Mouse (Mus musculus): ENCODE results near the gene Rpl34. TPM values are rescaled to one million over a fixed set of nuclear protein-coding genes. Genes with fewer than 3 reads are reported as not detected.
A peak's percentile ranks its signal among the peaks of the same experiment; 100 is the strongest.

Rpl34 gene
- polyA plus RNA-seq, 1 experiment from 2014 or later: 1,059 TPM

DNA sequence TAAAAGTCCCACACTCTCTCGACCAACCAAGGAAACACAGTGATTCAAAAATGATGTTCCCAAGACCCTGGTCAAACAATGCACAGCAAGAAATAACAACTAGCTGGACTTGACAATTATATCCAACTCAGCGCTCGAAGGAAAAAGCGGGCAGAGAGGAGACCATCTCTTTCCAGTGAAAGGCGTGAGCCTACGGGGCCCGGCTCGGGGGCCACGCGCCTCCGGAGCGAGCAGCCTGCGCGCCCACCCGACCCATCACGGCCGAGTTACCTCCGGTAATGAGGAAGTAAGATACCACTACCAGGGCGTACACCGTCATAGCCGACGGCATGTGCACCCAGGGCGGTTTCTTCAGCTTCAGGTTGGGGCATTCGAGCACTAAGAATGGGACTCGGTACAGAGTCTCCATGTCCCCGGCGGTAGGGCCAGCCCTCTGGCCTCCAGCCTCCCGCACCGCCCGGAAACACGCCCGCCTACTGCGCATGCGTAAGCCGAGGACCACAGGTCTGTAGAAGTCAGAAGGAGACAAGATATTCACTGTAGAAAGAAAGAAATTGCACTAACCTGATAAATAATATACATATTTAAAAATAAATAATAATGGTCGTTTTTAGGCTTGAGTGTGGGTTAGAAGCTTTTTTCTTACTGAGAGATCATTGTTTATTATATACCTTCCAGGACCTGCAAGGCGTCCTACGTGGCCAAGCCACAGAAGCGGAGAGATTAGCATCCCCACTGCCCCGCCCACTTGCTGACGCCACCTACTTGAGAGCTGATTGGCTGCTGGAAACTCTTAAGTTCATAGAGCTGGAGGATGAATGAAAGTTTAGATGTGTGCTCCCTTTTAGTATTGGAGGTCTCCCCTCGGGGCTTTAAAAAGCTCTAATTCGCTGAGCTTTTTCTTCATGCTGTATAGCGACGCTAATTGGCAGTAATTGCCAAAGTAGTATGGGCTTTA is 21.0 kb downstream of the Rpl34 start, which contains the start of gene Ostc:
TSS of gene Ostc (minus strand) at position 478 of the 958 bp plus-strand sequence.
- under 1% methylated on average over 45 of the region's 45 CpGs for WGBS
- Histone ChIP-seq H3K27ac (peak within 1 kb of the TSS; percentile 89), H3K4me1 (peaks cover 21% of the 10 kb centered on the region)

DNA sequence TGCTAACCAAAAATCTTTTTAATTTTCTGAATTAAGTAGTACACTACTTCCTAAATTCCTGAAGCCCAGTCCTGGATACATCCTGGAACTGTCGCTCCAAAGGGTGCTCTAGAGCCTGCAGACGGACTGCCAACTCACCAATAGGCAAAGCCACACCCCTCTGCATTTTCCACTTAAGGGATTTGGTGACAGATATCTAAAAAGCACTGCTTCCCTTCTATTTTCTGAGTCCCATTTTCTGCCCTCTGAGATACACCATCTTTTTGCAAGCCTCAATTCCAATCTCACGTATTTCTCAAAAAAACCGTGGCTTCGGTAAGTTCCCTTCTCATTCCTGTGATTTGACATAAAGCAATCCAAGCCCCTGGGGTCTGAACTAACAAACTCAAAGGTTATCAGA is 21.7 kb downstream of the Rpl34 start:
- under 1% methylated on average over 5 of the region's 5 CpGs for WGBS
- Histone ChIP-seq H3K4me3 (peak overlapping the region; percentile 84), H3K27me3 (no peaks in the 10 kb centered on the region), H3K27ac (peak overlapping the region; percentile 89), H3K9me3 (no peaks in the 10 kb centered on the region), H3K4me2 (peak overlapping the region; percentile 77), H3K4me1 (peaks cover 21% of the 10 kb centered on the region), H3K36me3 (peaks cover 8% of the 10 kb centered on the region; the same call in 1 of the 2 replicates), H3K9ac (peak overlapping the region; percentile 89)
- no peak for ATAC-seq (ENCODE audit: insufficient number of reproducible peaks, insufficient read depth, low FRiP score, low TSS enrichment, low read depth)

More for the DNA sequence above, 21.0 kb downstream of the Rpl34 start, which contains the start of gene Ostc:
- Histone ChIP-seq H3K4me3 (peak within 1 kb of the TSS; percentile 84), H3K9ac (peak within 1 kb of the TSS; percentile 89), H3K27me3 (no peaks in the 10 kb centered on the region), H3K4me2 (peak within 1 kb of the TSS; percentile 77), H3K36me3 (0 out of 2 replicates have a peak, but pooled peaks cover 3% of the 10 kb centered on the region), H3K9me3 (no peaks in the 10 kb centered on the region)
- peak; percentile 92 for ATAC-seq (ENCODE audit: insufficient number of reproducible peaks, insufficient read depth, low FRiP score, low TSS enrichment, low read depth)

DNA sequence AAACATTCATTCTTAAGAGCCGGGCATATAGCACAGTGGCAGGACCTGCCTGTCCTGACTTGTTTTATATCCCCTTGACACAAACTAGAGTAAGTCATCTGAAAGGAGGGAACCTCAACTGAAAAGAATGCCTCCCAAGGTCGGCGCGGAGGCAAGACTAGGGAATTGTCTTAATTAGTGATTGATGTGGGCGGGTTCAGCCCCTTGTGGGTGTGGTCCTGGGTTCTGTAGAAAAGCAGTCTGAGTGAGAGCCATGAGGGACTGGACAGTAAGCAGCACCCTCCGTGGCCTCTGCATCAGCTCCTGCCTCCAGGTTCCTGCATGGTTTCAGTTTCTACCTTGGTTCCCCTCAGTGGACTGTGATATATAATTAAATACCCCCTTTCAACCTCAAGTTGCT is 27.9 kb downstream of the Rpl34 start:
- Histone ChIP-seq H3K9me3 (no peaks in the 10 kb centered on the region), H3K4me2 (no peak overlapping the region), H3K4me3 (no peak overlapping the region), H3K27me3 (no peaks in the 10 kb centered on the region), H3K9ac (no peak overlapping the region), H3K27ac (no peak overlapping the region), H3K4me1 (peaks cover 4% of the 10 kb centered on the region), H3K36me3 (peaks cover 65% of the 10 kb centered on the region)
- WGBS: 75% methylated on average over 6 of the region's 6 CpGs
- no peak for ATAC-seq (ENCODE audit: insufficient number of reproducible peaks, insufficient read depth, low FRiP score, low TSS enrichment, low read depth)

DNA sequence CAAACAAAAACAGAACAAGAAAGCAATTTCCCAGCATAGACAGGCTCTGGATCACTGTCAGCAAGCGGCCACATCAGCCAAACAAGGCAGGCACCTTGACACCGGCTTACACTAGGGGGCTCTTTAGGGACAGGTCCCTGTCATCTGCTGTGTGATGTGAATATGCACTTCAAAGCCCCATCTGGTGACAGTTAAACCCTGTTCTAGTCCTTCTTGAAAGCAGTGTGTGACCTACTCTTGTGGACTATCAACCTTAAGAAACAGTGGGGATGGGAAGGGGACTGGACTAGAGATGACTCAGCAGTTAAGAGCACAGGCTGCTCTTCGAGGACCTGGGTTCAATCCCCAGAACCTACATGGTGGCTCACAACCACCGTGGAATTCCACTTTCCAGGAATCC is 32.6 kb downstream of the Rpl34 start:
- H3K36me3 ChIP-seq: peaks cover 77% of the 10 kb centered on the region
- 77% methylated on average over 4 of the region's 4 CpGs for WGBS
- no peaks in the 10 kb centered on the region for H3K4me1 ChIP-seq
- H3K27me3 ChIP-seq: no peaks in the 10 kb centered on the region
- H3K27ac ChIP-seq: no peak overlapping the region
- H3K9me3 ChIP-seq: no peaks in the 10 kb centered on the region
- H3K9ac ChIP-seq: no peak overlapping the region
- H3K4me3 ChIP-seq: no peak overlapping the region
- no peak overlapping the region for H3K4me2 ChIP-seq
- no peak for ATAC-seq (ENCODE audit: insufficient number of reproducible peaks, insufficient read depth, low FRiP score, low TSS enrichment, low read depth)

DNA sequence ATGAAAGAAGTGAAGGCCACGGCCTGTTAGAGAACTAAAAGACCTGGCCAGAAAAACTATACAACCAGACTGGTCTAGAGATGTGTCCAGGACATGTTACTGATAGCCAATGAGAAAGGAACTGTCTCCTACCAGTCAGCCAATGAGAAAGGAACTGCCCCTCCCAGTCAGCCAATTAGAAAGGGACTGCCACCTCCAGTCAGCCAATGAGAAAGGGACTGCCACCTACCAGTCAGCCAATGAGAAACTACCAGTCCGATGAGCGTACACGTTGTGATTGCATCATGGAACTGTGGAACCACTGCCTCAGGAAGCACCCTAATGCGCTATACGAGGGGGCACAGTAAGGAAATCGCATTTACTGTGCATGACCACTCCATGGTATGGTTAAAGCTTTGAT is 35.5 kb downstream of the Rpl34 start:
- peaks cover 49% of the 10 kb centered on the region for H3K36me3 ChIP-seq
- ATAC-seq (ENCODE audit: insufficient number of reproducible peaks, insufficient read depth, low FRiP score, low TSS enrichment, low read depth): no peak

GRCm38 (mm10) chr3:130694041-130694593 is 36.1 kb downstream of the Rpl34 start:
- no peak for ATAC-seq (ENCODE audit: insufficient number of reproducible peaks, insufficient read depth, low FRiP score, low TSS enrichment, low read depth)
- WGBS: 66% methylated on average over 9 of the region's 9 CpGs
- Histone ChIP-seq H3K4me1 (peaks cover 14% of the 10 kb centered on the region), H3K27ac (no peak overlapping the region), H3K9ac (no peak overlapping the region), H3K27me3 (no peaks in the 10 kb centered on the region), H3K36me3 (peaks cover 44% of the 10 kb centered on the region), H3K4me2 (no peak overlapping the region), H3K9me3 (no peaks in the 10 kb centered on the region), H3K4me3 (no peak overlapping the region)

More for the DNA sequence above, 35.5 kb downstream of the Rpl34 start:
- H3K4me3 ChIP-seq: no peak overlapping the region
- 94% methylated on average over 7 of the region's 7 CpGs for WGBS
- H3K27ac ChIP-seq: no peak overlapping the region
- peaks cover 14% of the 10 kb centered on the region for H3K4me1 ChIP-seq
- no peaks in the 10 kb centered on the region for H3K9me3 ChIP-seq
- H3K27me3 ChIP-seq: no peaks in the 10 kb centered on the region
- no peak overlapping the region for H3K4me2 ChIP-seq
- no peak overlapping the region for H3K9ac ChIP-seq

DNA sequence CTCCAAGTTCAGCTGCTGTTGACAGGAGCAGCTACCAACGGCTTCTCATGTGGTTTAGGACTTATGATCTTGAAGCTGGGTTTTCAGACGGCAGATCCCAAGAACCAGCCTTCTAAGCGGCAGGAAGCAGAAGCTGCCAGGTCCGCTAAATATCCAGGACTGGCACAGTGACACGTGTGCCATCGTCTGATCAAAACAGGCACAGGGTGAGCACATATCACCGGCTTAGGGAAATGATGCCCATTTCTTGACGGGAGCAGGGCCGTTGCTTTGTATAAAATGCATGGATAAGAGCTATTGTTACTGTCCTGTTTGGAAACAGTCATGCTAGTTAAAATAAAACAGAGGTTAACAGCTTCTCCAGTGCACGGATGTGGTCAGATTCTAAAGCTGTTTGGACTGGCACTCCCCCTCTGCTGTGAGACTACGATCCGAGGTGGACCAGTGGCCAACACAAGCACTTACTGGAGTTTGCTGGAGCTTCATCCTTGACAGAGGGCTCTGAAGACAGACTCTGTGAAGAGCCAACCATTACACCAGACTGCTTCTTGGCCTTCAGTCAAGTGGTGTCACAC is 38.5 kb downstream of the Rpl34 start:
- peaks cover 14% of the 10 kb centered on the region for H3K4me1 ChIP-seq
- peaks cover 22% of the 10 kb centered on the region for H3K36me3 ChIP-seq
- no peak for ATAC-seq (ENCODE audit: insufficient number of reproducible peaks, insufficient read depth, low FRiP score, low TSS enrichment, low read depth)
- H3K4me2 ChIP-seq: peak overlapping the region; percentile 64
- no peak overlapping the region for H3K27ac ChIP-seq
- WGBS: 46% methylated on average over 12 of the region's 12 CpGs
- peak overlapping the region; percentile 37 for H3K4me3 ChIP-seq
- no peaks in the 10 kb centered on the region for H3K27me3 ChIP-seq
- no peaks in the 10 kb centered on the region for H3K9me3 ChIP-seq
- H3K9ac ChIP-seq: peak overlapping the region; percentile 54

- Histone ChIP-seq H3K4me1 (peaks cover 14% of the 10 kb centered on the region), H3K4me2 (peak overlapping the region; percentile 64), H3K27me3 (no peaks in the 10 kb centered on the region), H3K9ac (peak overlapping the region; percentile 54), H3K36me3 (peaks cover 16% of the 10 kb centered on the region), H3K9me3 (no peaks in the 10 kb centered on the region), H3K27ac (peak overlapping the region; percentile 72; the same call in 1 of the 2 replicates), H3K4me3 (peak overlapping the region; percentile 37)
- 14% methylated on average over 20 of the region's 20 CpGs for WGBS
- ATAC-seq (ENCODE audit: insufficient number of reproducible peaks, insufficient read depth, low FRiP score, low TSS enrichment, low read depth): no peak
Measured at GRCm38 (mm10) chr3:130690834-130691595, 39.2 kb downstream of the Rpl34 start.

DNA sequence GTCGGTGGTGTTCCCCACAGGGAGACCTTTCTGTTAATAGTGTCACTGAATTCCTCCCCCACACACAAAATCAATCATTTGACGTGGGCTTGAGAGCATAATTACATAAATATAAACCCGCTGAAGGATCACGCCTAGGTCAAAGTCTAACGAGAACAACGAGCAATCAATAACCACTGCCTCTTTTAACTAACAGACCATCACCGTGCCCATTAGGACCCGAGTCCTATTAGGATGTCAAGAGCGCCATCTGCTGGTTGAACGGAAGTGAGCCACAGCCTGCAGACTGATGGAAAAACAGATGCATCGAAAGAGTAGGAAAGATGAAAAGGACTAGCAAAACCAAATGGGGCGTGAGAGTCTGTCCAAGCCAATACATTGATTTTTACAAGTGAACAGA is 40.6 kb downstream of the Rpl34 start:
- no peaks in the 10 kb centered on the region for H3K27me3 ChIP-seq
- no peaks in the 10 kb centered on the region for H3K9me3 ChIP-seq
- WGBS: 17% methylated on average over 12 of the region's 12 CpGs
- H3K4me2 ChIP-seq: peak overlapping the region; percentile 26; the same call in 1 of the 2 replicates
- no peak for ATAC-seq (ENCODE audit: insufficient number of reproducible peaks, insufficient read depth, low FRiP score, low TSS enrichment, low read depth)
- H3K4me1 ChIP-seq: peaks cover 14% of the 10 kb centered on the region
- H3K9ac ChIP-seq: no peak overlapping the region
- H3K4me3 ChIP-seq: no peak overlapping the region
- no peak overlapping the region for H3K27ac ChIP-seq
- peaks cover 3% of the 10 kb centered on the region for H3K36me3 ChIP-seq

- Histone ChIP-seq H3K27me3 (no peaks in the 10 kb centered on the region), H3K36me3 (no peaks in the 10 kb centered on the region), H3K4me3 (no peak overlapping the region), H3K4me1 (peaks cover 14% of the 10 kb centered on the region), H3K9ac (no peak overlapping the region), H3K9me3 (no peaks in the 10 kb centered on the region), H3K27ac (no peak overlapping the region), H3K4me2 (no peak overlapping the region)
- no peak for ATAC-seq (ENCODE audit: insufficient number of reproducible peaks, insufficient read depth, low FRiP score, low TSS enrichment, low read depth)
- 91% methylated on average over 1 of the region's 1 CpGs for WGBS
Measured at GRCm38 (mm10) chr3:130687051-130687450, 43.1 kb downstream of the Rpl34 start.

GRCm38 (mm10) chr3:130685014-130685366 is 45.2 kb downstream of the Rpl34 start:
- no peaks in the 10 kb centered on the region for H3K9me3 ChIP-seq
- WGBS: 88% methylated on average over 8 of the region's 8 CpGs
- H3K4me3 ChIP-seq: no peak overlapping the region
- H3K4me1 ChIP-seq: 0 out of 2 replicates have a peak, but pooled peaks cover 3% of the 10 kb centered on the region
- ATAC-seq (ENCODE audit: insufficient number of reproducible peaks, insufficient read depth, low FRiP score, low TSS enrichment, low read depth): no peak
- no peak overlapping the region for H3K9ac ChIP-seq
- H3K36me3 ChIP-seq: no peaks in the 10 kb centered on the region
- no peak overlapping the region for H3K4me2 ChIP-seq
- H3K27me3 ChIP-seq: no peaks in the 10 kb centered on the region
- H3K27ac ChIP-seq: no peak overlapping the region
